Mouse (Mus musculus) hindbrain, embryonic 11.5 days (tissue): ENCODE measurements around the gene Meioc. TPM values are rescaled to one million over a fixed set of nuclear protein-coding genes. Genes with fewer than 3 reads are reported as not detected.

Experiments used
- ATAC-seq: fragments of 200-750 bp; cut with Nextera tagmentation; 2 replicates; pipeline ENCODE4 v1.8.0; 2017; ENCODE audit warnings: mild to moderate bottlenecking, moderate TSS enrichment, moderate library complexity; ENCODE audit not compliant: low FRiP score
- DNase-seq: peaks from one replicate; pipeline ENCODE4 v3.0.0-alpha.2; 2015; ENCODE audit warnings: low spot score
- H3K27ac ChIP-seq: fragments of 300-500 bp; sonication (generic); 2 replicates; pipeline ENCODE4 v1.5.1; 2014; ENCODE audit warnings: mild to moderate bottlenecking, low read depth, low read length
- H3K27me3 ChIP-seq: fragments of 300-500 bp; sonication (generic); 2 replicates; pipeline ENCODE4 v1.6.1; 2014; ENCODE audit warnings: mild to moderate bottlenecking, low read length, moderate library complexity, mixed read lengths; ENCODE audit not compliant: control insufficient read depth, insufficient read depth
- H3K36me3 ChIP-seq: fragments of 300-500 bp; sonication (generic); 2 replicates; pipeline ENCODE4 v1.6.1; 2014; ENCODE audit warnings: mild to moderate bottlenecking, low read length, moderate library complexity, mixed read lengths; ENCODE audit not compliant: control insufficient read depth, insufficient read depth
- H3K4me1 ChIP-seq: fragments of 300-500 bp; sonication (generic); replicated peaks from 2 replicates; pipeline ENCODE4 v1.6.1; 2014; ENCODE audit warnings: low read length, mixed read lengths; ENCODE audit not compliant: control insufficient read depth, insufficient read depth
- H3K4me2 ChIP-seq: fragments of 300-500 bp; sonication (generic); replicated peaks from 2 replicates; pipeline ENCODE4 v1.6.1; 2014; ENCODE audit warnings: mild to moderate bottlenecking, low read depth, low read length
- H3K4me3 ChIP-seq: fragments of 300-500 bp; sonication (generic); 2 replicates; pipeline ENCODE4 v1.5.1; 2014; ENCODE audit warnings: low read depth, low read length
- H3K9ac ChIP-seq: fragments of 300-500 bp; sonication (generic); 2 replicates; pipeline ENCODE4 v1.6.1; 2014; ENCODE audit warnings: low read depth, low read length
- H3K9me3 ChIP-seq: fragments of 300-500 bp; sonication (generic); 2 replicates; pipeline ENCODE4 v1.6.1; 2016; ENCODE audit warnings: low read length; ENCODE audit not compliant: control insufficient read depth
- whole genome bisulfite sequencing: fragments of 180-500 bp; shearing (Covaris S2); extraction: QIAGEN DNeasy Blood & Tissue Kit; methylation state at CpG from one replicate; pipeline ENCODE4 v1.1.7; 2014; 5-methylcytosine and 5-hydroxymethylcytosine counted together
- polyA plus RNA-seq: library from polyadenylated mRNA; unstranded; fragments of >200 nt; fragmentation: Nextera tagmentation; extraction: Ambion mirVana; gene quantifications from 2 replicates; pipeline ENCODE4 v1.2.1, GENCODE M21; 2014

Gene Meioc
- 0.88 and 0.91 TPM in 2 replicates for polyA plus RNA-seq

- H3K36me3 ChIP-seq, result no peaks in the 10 kb centered on the region
- peaks cover 12% of the 10 kb centered on the region for H3K27me3 ChIP-seq
- H3K4me3 ChIP-seq, result no peak within 1 kb of the TSS
- ATAC-seq, result no peak
- no peak within 1 kb of the TSS for H3K9ac ChIP-seq
- 82% methylated on average over 3 of the region's 3 CpGs for WGBS
- no peaks in the 10 kb centered on the region for H3K9me3 ChIP-seq
- H3K4me1 ChIP-seq, result no peaks in the 10 kb centered on the region
- DNase-seq, result no peak
- no peak within 1 kb of the TSS for H3K4me2 ChIP-seq
- H3K27ac ChIP-seq, result no peak within 1 kb of the TSS
Observed at GRCm38 (mm10) chr11:102663416-102663815, at the start of gene Meioc. TSS of gene Meioc (plus strand) at chr11:102663716.

DNA sequence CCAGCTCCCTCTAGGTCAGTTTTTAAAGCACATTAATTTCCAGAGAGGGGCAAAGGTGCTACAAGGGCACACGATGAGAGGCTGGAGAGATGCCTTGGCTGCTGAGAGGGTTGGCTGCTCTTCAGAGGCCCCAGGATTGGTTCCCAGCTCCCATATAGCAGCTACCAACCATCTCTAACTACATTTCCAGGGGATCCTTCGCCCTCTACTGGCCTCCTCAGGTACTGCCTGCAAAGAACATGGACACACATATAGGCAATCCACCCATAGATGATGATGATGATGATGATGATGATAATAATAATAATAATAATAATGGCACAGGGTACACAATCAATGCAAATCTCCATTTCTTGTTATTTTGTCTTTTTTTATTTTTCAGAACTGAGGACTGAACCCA lies 44.1 kb upstream of the Meioc start:
- no peak overlapping the region for H3K27ac ChIP-seq
- no peaks in the 10 kb centered on the region for H3K27me3 ChIP-seq
- H3K36me3 ChIP-seq, result no peaks in the 10 kb centered on the region
- ATAC-seq (no peak), DNase-seq (no peak)
- WGBS, result 64% methylated on average over 2 of the region's 2 CpGs
- no peak overlapping the region for H3K4me3 ChIP-seq
- H3K4me1 ChIP-seq, result peaks cover 6% of the 10 kb centered on the region; the same call in 1 of the 2 replicates
- H3K4me2 ChIP-seq, result no peak overlapping the region
- no peak overlapping the region for H3K9ac ChIP-seq
- H3K9me3 ChIP-seq, result no peaks in the 10 kb centered on the region

GRCm38 (mm10) chr11:102623876-102624789 lies 39.4 kb upstream of the Meioc start:
- Histone ChIP-seq H3K4me3 (no peak overlapping the region), H3K9me3 (no peaks in the 10 kb centered on the region), H3K4me2 (peak overlapping the region; percentile 17), H3K27me3 (no peaks in the 10 kb centered on the region), H3K9ac (peak overlapping the region; percentile 15; the same call in 1 of the 2 replicates), H3K4me1 (peaks cover 17% of the 10 kb centered on the region), H3K36me3 (no peaks in the 10 kb centered on the region), H3K27ac (peak overlapping the region; percentile 72)
- ATAC-seq (peak; percentile 71; the same call in 1 of the 2 replicates), DNase-seq (peak; percentile 77)
- 9% methylated on average over 17 of the region's 17 CpGs for WGBS

GRCm38 (mm10) chr11:102624888-102625407 lies 38.6 kb upstream of the Meioc start:
- H3K4me3 ChIP-seq, result no peak overlapping the region
- peak overlapping the region; percentile 72 for H3K27ac ChIP-seq
- DNase-seq, result peak; percentile 58
- H3K9ac ChIP-seq, result 0 out of 2 replicates have a peak overlapping the region, but pooled peaks have one; percentile 15
- no peaks in the 10 kb centered on the region for H3K9me3 ChIP-seq
- H3K36me3 ChIP-seq, result no peaks in the 10 kb centered on the region
- H3K4me2 ChIP-seq, result peak overlapping the region; percentile 17
- 30% methylated on average over 14 of the region's 14 CpGs for WGBS
- ATAC-seq, result peak; percentile 60
- H3K4me1 ChIP-seq, result peaks cover 17% of the 10 kb centered on the region
- no peaks in the 10 kb centered on the region for H3K27me3 ChIP-seq

GRCm38 (mm10) chr11:102627171-102627931 lies 36.2 kb upstream of the Meioc start:
- Histone ChIP-seq H3K4me2 (no peak overlapping the region), H3K36me3 (no peaks in the 10 kb centered on the region), H3K27ac (no peak overlapping the region), H3K27me3 (no peaks in the 10 kb centered on the region), H3K4me1 (peaks cover 25% of the 10 kb centered on the region), H3K4me3 (no peak overlapping the region), H3K9me3 (no peaks in the 10 kb centered on the region), H3K9ac (no peak overlapping the region)
- DNase-seq (no peak), ATAC-seq (no peak)
- WGBS, result 81% methylated on average over 9 of the region's 9 CpGs

DNA sequence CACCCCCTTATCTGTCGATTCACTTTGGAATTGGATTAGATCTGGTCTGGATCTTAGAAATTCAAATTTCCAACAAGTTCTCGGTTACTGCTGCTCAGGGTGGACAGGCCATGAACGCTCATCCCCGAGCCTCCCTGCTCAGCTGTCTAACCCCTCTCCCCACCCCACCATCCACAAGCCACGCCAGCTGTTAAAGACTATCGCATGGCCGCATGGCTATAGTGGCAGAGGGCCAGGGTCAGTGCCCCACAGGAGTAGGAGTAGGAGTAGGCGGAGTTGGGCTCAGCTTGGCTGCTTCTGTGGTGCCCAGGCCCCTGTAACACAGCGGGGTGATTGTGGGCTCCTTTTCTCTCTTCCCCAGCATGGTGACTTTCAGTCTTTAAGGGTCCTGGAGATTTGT lies 35.0 kb upstream of the Meioc start:
- H3K9ac ChIP-seq, result no peak overlapping the region
- no peaks in the 10 kb centered on the region for H3K27me3 ChIP-seq
- H3K4me2 ChIP-seq, result no peak overlapping the region
- no peaks in the 10 kb centered on the region for H3K9me3 ChIP-seq
- no peaks in the 10 kb centered on the region for H3K36me3 ChIP-seq
- H3K4me1 ChIP-seq, result peaks cover 27% of the 10 kb centered on the region
- H3K4me3 ChIP-seq, result no peak overlapping the region
- DNase-seq, result no peak
- WGBS, result 40% methylated on average over 9 of the region's 9 CpGs
- ATAC-seq, result no peak
- H3K27ac ChIP-seq, result no peak overlapping the region

- Histone ChIP-seq H3K4me3 (no peak overlapping the region), H3K9me3 (no peaks in the 10 kb centered on the region), H3K4me1 (peaks cover 21% of the 10 kb centered on the region), H3K27me3 (no peaks in the 10 kb centered on the region), H3K9ac (no peak overlapping the region), H3K36me3 (no peaks in the 10 kb centered on the region), H3K4me2 (no peak overlapping the region), H3K27ac (no peak overlapping the region)
- DNase-seq (no peak), ATAC-seq (no peak)
- 75% methylated on average over 8 of the region's 8 CpGs for WGBS
Observed at GRCm38 (mm10) chr11:102629375-102629774, 34.1 kb upstream of the Meioc start.

DNA sequence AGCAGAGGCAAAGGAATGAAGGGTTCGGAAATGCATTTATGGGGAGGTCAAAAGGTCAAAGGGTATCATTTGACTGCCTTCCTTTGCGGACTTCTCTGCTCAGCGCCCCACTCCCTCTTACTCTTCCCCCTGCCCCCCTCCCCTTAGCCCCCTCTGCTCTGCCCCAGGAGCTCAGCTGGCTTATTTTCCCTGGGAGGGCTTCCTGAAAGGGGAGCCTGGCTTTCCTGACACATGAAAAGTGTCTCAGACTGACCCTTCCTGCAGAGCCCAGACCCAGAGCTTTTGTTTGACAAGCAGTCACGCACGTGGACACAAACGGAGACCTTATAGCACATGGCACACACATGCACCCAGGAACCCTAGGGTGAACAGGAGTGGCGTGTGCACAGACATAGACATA lies 32.8 kb upstream of the Meioc start:
- Histone ChIP-seq H3K9ac (no peak overlapping the region), H3K9me3 (no peaks in the 10 kb centered on the region), H3K4me3 (no peak overlapping the region), H3K27ac (0 out of 2 replicates have a peak overlapping the region, but pooled peaks have one; percentile 4), H3K4me1 (peaks cover 9% of the 10 kb centered on the region), H3K27me3 (no peaks in the 10 kb centered on the region), H3K36me3 (no peaks in the 10 kb centered on the region), H3K4me2 (no peak overlapping the region)
- ATAC-seq (no peak), DNase-seq (peak; percentile 34)
- 9% methylated on average over 7 of the region's 7 CpGs for WGBS
